Mouse (Mus musculus): Measurements from ENCODE around the gene Prkaca. TPM values are rescaled to one million over a fixed set of nuclear protein-coding genes. Genes with fewer than 3 reads are reported as not detected.

Prkaca gene
- total and polyA plus RNA-seq, 3 experiments, result 24.7 to 74.9 TPM; not detected in 1

DNA sequence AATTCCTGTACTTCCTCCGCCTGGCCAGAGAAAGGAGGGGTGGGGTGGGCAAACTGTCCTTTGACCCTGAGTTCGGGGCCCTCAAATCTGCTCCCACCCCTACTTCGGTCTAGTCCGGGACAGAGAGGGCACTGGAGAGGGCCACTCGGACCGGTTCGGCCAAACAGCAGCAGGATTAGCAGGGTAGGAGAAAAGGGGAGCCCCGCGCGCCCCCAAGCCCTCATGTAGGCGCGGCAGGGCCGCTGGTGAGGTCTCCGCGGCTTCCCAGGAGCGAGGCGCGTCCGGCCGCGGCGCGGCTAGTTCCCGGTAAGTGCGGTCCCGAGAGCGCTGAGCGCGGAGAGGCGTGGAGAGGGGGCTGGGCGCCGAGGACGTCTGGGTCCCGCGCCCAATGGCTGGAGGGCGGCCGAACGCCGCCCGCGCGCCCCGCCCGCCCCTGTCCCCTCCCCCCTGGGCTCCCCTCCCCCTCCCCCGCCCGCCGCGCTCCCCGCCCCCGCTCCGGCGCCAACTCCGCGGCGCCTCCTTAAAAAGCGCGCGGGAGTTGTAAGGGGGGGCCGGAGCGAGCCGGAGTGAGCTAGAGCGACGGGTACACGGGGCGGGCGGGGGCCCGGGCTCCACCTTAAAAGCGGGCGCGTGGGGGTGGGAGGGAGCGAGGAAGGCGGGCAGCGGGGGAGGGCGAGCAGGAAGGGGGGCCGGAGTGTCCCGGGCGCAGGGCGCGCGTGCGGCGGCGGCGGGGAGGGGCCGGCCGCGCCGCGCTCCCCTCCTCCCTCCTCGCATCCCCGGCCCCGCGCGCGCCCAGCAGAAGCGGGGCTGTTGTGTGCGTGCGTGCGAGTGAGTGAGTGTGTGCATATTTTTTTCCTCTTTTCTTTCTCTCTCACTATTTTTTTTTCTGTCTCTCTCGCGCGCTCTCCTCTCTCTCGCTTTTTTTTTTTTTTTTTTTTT, 24.0 kb downstream of the Prkaca start (continued):
- TF ChIP-seq ZKSCAN1 (IDR thresholded peaks at IDR 0.05; ENCODE audit: low read depth, low read length) (no peak), EP300 (IDR thresholded peaks at IDR 0.05; ENCODE audit: low read depth in 1 of 2, low read length in 2 of 2) (peak in 1 of 2 experiments; percentile 18; a peak in 2 of 4 replicates), E2F4 (IDR thresholded peaks at IDR 0.05; ENCODE audit: borderline replicate concordance, low read depth, low read length) (no peak)

DNA sequence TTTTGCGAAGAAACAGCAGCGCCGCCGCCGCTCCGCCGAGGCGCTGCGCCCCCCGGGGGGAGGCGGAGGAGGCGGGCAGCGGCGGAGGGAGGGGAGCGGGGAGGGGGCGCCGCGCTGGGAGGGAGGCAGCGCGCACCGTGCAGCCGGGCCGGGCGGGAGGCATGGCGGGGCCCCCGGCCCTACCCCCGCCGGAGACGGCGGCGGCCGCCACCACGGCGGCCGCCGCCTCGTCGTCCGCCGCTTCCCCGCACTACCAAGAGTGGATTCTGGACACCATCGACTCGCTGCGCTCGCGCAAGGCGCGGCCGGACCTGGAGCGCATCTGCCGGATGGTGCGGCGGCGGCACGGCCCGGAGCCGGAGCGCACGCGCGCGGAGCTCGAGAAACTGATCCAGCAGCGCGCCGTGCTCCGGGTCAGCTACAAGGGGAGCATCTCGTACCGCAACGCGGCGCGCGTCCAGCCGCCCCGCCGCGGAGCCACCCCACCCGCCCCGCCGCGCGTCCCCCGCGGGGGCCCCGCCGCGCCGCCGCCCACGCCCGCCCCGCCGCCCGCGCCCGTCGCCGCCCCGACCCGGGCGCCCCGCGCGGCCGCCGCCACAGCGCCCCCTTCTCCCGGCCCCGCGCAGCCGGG, 24.8 kb downstream of the Prkaca start, which contains the start of gene Samd1:
Gene Samd1 (plus strand): TSS at position 162 of the 631 bp plus-strand sequence.
- Histone ChIP-seq H3K27me3 (ENCODE audit: control insufficient read depth in 1 of 2, insufficient read depth in 2 of 2, low read length in 2 of 2) (no peaks in the 10 kb centered on the region), H3K9me3 (replicated peaks; ENCODE audit: insufficient read depth, low read length) (no peaks in the 10 kb centered on the region), H3K4me3 (ENCODE audit: control insufficient read depth in 1 of 2, insufficient read depth in 1 of 2, low read depth in 2 of 2, low read length in 2 of 2) (peak within 1 kb of the TSS; percentile 83 to 98), H3K4me1 (ENCODE audit: control insufficient read depth in 1 of 2, insufficient read depth in 2 of 2, low read length in 2 of 2) (peaks cover 4 to 16% of the 10 kb centered on the region in 2 experiments), H3K27ac (ENCODE audit: control insufficient read depth, low read depth, low read length) (peak within 1 kb of the TSS; percentile 91), H3K36me3 (ENCODE audit: control insufficient read depth in 1 of 2, insufficient read depth in 2 of 2, low read length in 2 of 2) (peaks cover 3 to 9% of the 10 kb centered on the region in 2 experiments; a peak in 2 of 4 replicates), H3K79me2 (ENCODE audit: control insufficient read depth, insufficient read depth, low read length, poor library complexity) (peaks cover 20% of the 10 kb centered on the region), H3K9ac (ENCODE audit: control insufficient read depth, low read depth, low read length, poor library complexity, severe bottlenecking) (peak within 1 kb of the TSS; percentile 97)
- TF ChIP-seq ELF1 (IDR thresholded peaks at IDR 0.05; ENCODE audit: low read depth, low read length) (no peak), SIN3A (IDR thresholded peaks at IDR 0.05; ENCODE audit: low read length) (0 out of 2 replicates have a peak, but pooled peaks have one; percentile 5), NRF1 (IDR thresholded peaks at IDR 0.05; ENCODE audit: insufficient read depth, low read depth, low read length, poor library complexity, severe bottlenecking) (peak; percentile 61), MXI1 (IDR thresholded peaks at IDR 0.05; ENCODE audit: low read depth, low read length) (0 out of 2 replicates have a peak, but pooled peaks have one; percentile 13)
- peak; percentile 58 for DNase-seq (ENCODE audit: low read depth, low spot score)

DNA sequence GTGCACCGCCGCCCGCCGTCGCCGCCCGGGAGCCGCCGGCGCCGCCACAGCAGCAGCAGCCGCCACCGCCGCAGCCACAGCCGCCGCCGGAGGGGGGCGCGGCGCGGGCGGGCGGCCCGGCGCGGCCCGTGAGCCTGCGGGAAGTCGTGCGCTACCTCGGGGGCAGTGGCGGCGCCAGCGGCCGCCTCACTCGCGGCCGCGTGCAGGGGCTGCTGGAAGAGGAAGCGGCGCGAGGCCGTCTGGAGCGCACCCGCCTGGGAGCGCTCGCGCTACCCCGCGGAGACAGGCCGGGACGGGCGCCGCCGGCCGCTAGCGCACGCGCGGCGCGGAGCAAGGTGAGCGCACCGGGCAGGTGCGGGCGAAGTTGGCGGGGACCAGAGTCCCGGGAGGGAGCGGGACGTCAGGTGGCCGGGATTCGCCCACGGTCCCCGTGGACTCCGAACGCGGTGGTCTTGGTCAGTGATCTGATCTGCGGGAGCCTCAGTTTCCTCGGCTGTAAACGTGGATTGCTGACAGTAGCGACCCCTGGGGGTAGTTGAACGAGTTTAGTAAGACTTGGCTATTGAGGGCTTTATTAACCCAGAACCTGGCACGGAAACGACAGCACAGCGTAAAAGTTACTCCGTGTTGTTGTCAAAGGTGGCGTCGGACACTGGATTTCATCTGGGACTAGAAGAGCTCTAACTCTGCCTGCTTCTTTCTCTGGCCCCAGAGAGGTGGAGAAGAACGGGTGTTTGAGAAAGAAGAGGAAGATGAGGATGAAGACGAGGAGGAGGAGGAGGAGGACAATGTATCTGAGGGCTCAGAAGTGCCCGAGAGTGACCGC, 25.7 kb downstream of the Prkaca start:
- H3K9me3 ChIP-seq (replicated peaks; ENCODE audit: insufficient read depth, low read length), result no peaks in the 10 kb centered on the region
- H3K27me3 ChIP-seq (ENCODE audit: control insufficient read depth in 1 of 2, insufficient read depth in 2 of 2, low read length in 2 of 2), result no peaks in the 10 kb centered on the region
- H3K27ac ChIP-seq (ENCODE audit: control insufficient read depth, low read depth, low read length), result peak overlapping the region; percentile 22
- peak; percentile 75 for TF ChIP-seq SIN3A (IDR thresholded peaks at IDR 0.05; ENCODE audit: low read length)
- no peak for TF ChIP-seq RCOR1 (IDR thresholded peaks at IDR 0.05; ENCODE audit: low read depth, low read length)
- TF ChIP-seq RAD21 (IDR thresholded peaks at IDR 0.05; ENCODE audit: low read depth, low read length), result peak; percentile 30
- peak; percentile 85; the same call in 1 of the 2 replicates for TF ChIP-seq UBTF (IDR thresholded peaks at IDR 0.05; ENCODE audit: borderline replicate concordance, insufficient read depth, low read depth, low read length)
- TF ChIP-seq CTCF (IDR thresholded peaks at IDR 0.05 in 2 of 3, conservative IDR thresholded peaks at IDR 0.05 in 1 of 3; ENCODE audit: control insufficient read depth in 1 of 3, insufficient read depth in 1 of 3, low read depth in 2 of 3, low read length in 3 of 3, poor library complexity in 1 of 3, severe bottlenecking in 1 of 3), result peak; percentile 48 to 63 (median 57)
- TF ChIP-seq MYC (IDR thresholded peaks at IDR 0.05; ENCODE audit: low read depth, low read length), result peak; percentile 58; the same call in 1 of the 2 replicates
- TF ChIP-seq USF2 (IDR thresholded peaks at IDR 0.05; ENCODE audit: borderline replicate concordance in 1 of 2, insufficient read depth in 1 of 2, low read depth in 1 of 2, low read length in 2 of 2), result no peak
- peak; percentile 55; the same call in 1 of the 2 replicates for TF ChIP-seq HCFC1 (IDR thresholded peaks at IDR 0.05; ENCODE audit: low read depth, low read length)
- no peak for TF ChIP-seq MAZ (IDR thresholded peaks at IDR 0.05; ENCODE audit: low read depth, low read length)
- no peak for TF ChIP-seq ZNF384 (IDR thresholded peaks at IDR 0.05; ENCODE audit: low read depth, low read length)
- peak; percentile 29; the same call in 1 of the 2 replicates for TF ChIP-seq NELFE (IDR thresholded peaks at IDR 0.05; ENCODE audit: low read depth, low read length)
- TF ChIP-seq NRF1 (IDR thresholded peaks at IDR 0.05; ENCODE audit: insufficient read depth, low read depth, low read length, poor library complexity, severe bottlenecking), result peak; percentile 69
- no peak for TF ChIP-seq TAL1 (IDR thresholded peaks at IDR 0.05; ENCODE audit: low read length)
- peak in 1 of 2 experiments; percentile 14; a peak in 1 of 4 replicates for TF ChIP-seq POLR2A (IDR thresholded peaks at IDR 0.05; ENCODE audit: control insufficient read depth in 1 of 2, insufficient read depth in 1 of 2, low read depth in 1 of 2, low read length in 2 of 2, poor library complexity in 1 of 2)
- peak; percentile 50 for TF ChIP-seq SMC3 (IDR thresholded peaks at IDR 0.05; ENCODE audit: low read depth, low read length)
- DNase-seq (ENCODE audit: low read depth, low spot score), result peak; percentile 83
- peak overlapping the region; percentile 75 for H3K9ac ChIP-seq (ENCODE audit: control insufficient read depth, low read depth, low read length, poor library complexity, severe bottlenecking)
- peak overlapping the region; percentile 73 to 80 for H3K4me3 ChIP-seq (ENCODE audit: control insufficient read depth in 1 of 2, insufficient read depth in 1 of 2, low read depth in 2 of 2, low read length in 2 of 2)
- H3K79me2 ChIP-seq (ENCODE audit: control insufficient read depth, insufficient read depth, low read length, poor library complexity), result peaks cover 20% of the 10 kb centered on the region
- H3K36me3 ChIP-seq (ENCODE audit: control insufficient read depth in 1 of 2, insufficient read depth in 2 of 2, low read length in 2 of 2), result peaks cover 3 to 14% of the 10 kb centered on the region in 2 experiments; a peak in 2 of 4 replicates
- H3K4me1 ChIP-seq (ENCODE audit: control insufficient read depth in 1 of 2, insufficient read depth in 2 of 2, low read length in 2 of 2), result peaks cover 4 to 24% of the 10 kb centered on the region in 2 experiments

All from MEL (cell line).